15 mouse cellular contexts compared by ENCODE assay signal in genomic region chr3:110700122-110700521, GRCm38 (mm10).
"Had no signal": no experiment of that assay in that cellular context is flagged by ENCODE, and none has a peak within 500 bp of the region (broad histone marks: within the 10 kb centered on the region; RNA-seq: fewer than 3 reads in every experiment).

No protein-coding gene starts in this region.

- H3K4me2 ChIP-seq: limb, embryonic 12.5 days; liver, embryonic 13.5 days; lung, embryonic 15.5 days; midbrain, embryonic 12.5 days had no signal

- H3K4me3 ChIP-seq: layer of hippocampus, adult 2 months; limb, embryonic 12.5 days; liver, embryonic 13.5 days; lung, embryonic 15.5 days; megakaryocyte, embryonic 14.5 days; midbrain, embryonic 12.5 days had no signal

- H3K27ac ChIP-seq: layer of hippocampus, adult 2 months; limb, embryonic 12.5 days; liver, embryonic 13.5 days; lung, embryonic 15.5 days; macrophage; midbrain, embryonic 12.5 days had no signal

- H3K4me1 ChIP-seq: limb, embryonic 12.5 days; liver, embryonic 13.5 days; lung, embryonic 15.5 days had no signal

- H3K9me3 ChIP-seq: limb, embryonic 12.5 days; liver, embryonic 13.5 days; lung, embryonic 15.5 days; megakaryocyte, embryonic 14.5 days; midbrain, embryonic 12.5 days had no signal

- H3K9ac ChIP-seq: limb, embryonic 12.5 days; liver, embryonic 13.5 days; liver, postnatal 0 days; lung, embryonic 15.5 days; midbrain, embryonic 12.5 days had no signal

- ATAC-seq: liver, postnatal 0 days; midbrain, embryonic 16.5 days had no signal

- H3K36me3 ChIP-seq: limb, embryonic 12.5 days; liver, embryonic 13.5 days; lung, embryonic 15.5 days; midbrain, embryonic 12.5 days had no signal

- DNase-seq: kidney, postnatal 4 days; liver; liver, embryonic 13.5 days; liver, postnatal 0 days; lung, postnatal 14 days; right cerebral cortex, adult 18-20 months; right cerebral cortex, postnatal 25 days; thymus, postnatal 4 days had no signal

- H3K27me3 ChIP-seq: limb, embryonic 12.5 days; liver, embryonic 13.5 days; lung, embryonic 15.5 days; megakaryocyte, embryonic 14.5 days; midbrain, embryonic 12.5 days had no signal
